Mouse (Mus musculus) hindbrain, embryonic 11.5 days (tissue): ENCODE measurements around the gene Elovl5. TPM values are rescaled to one million over a fixed set of nuclear protein-coding genes. Genes with fewer than 3 reads are reported as not detected.

Experiments
- ATAC-seq: fragments of 200-750 bp; cut with Nextera tagmentation; 2 replicates; pipeline ENCODE4 v1.8.0; 2017; ENCODE audit warnings: mild to moderate bottlenecking, moderate TSS enrichment, moderate library complexity; ENCODE audit not compliant: low FRiP score
- DNase-seq: peaks from one replicate; pipeline ENCODE4 v3.0.0-alpha.2; 2015; ENCODE audit warnings: low spot score
- H3K27ac ChIP-seq: fragments of 300-500 bp; sonication (generic); 2 replicates; pipeline ENCODE4 v1.5.1; 2014; ENCODE audit warnings: mild to moderate bottlenecking, low read depth, low read length
- H3K27me3 ChIP-seq: fragments of 300-500 bp; sonication (generic); 2 replicates; pipeline ENCODE4 v1.6.1; 2014; ENCODE audit warnings: mild to moderate bottlenecking, low read length, moderate library complexity, mixed read lengths; ENCODE audit not compliant: control insufficient read depth, insufficient read depth
- H3K36me3 ChIP-seq: fragments of 300-500 bp; sonication (generic); 2 replicates; pipeline ENCODE4 v1.6.1; 2014; ENCODE audit warnings: mild to moderate bottlenecking, low read length, moderate library complexity, mixed read lengths; ENCODE audit not compliant: control insufficient read depth, insufficient read depth
- H3K4me1 ChIP-seq: fragments of 300-500 bp; sonication (generic); replicated peaks from 2 replicates; pipeline ENCODE4 v1.6.1; 2014; ENCODE audit warnings: low read length, mixed read lengths; ENCODE audit not compliant: control insufficient read depth, insufficient read depth
- H3K4me2 ChIP-seq: fragments of 300-500 bp; sonication (generic); replicated peaks from 2 replicates; pipeline ENCODE4 v1.6.1; 2014; ENCODE audit warnings: mild to moderate bottlenecking, low read depth, low read length
- H3K4me3 ChIP-seq: fragments of 300-500 bp; sonication (generic); 2 replicates; pipeline ENCODE4 v1.5.1; 2014; ENCODE audit warnings: low read depth, low read length
- H3K9ac ChIP-seq: fragments of 300-500 bp; sonication (generic); 2 replicates; pipeline ENCODE4 v1.6.1; 2014; ENCODE audit warnings: low read depth, low read length
- H3K9me3 ChIP-seq: fragments of 300-500 bp; sonication (generic); 2 replicates; pipeline ENCODE4 v1.6.1; 2016; ENCODE audit warnings: low read length; ENCODE audit not compliant: control insufficient read depth
- WGBS: fragments of 180-500 bp; shearing (Covaris S2); extraction: QIAGEN DNeasy Blood & Tissue Kit; methylation state at CpG from one replicate; pipeline ENCODE4 v1.1.7; 2014; 5-methylcytosine and 5-hydroxymethylcytosine counted together
- polyA plus RNA-seq: library from polyadenylated mRNA; unstranded; fragments of >200 nt; fragmentation: Nextera tagmentation; extraction: Ambion mirVana; gene quantifications from 2 replicates; pipeline ENCODE4 v1.2.1, GENCODE M21; 2014

Gene Elovl5
- polyA plus RNA-seq, 1 experiment from 2014 or later: 85.1 TPM

GRCm38 (mm10) chr9:78016288-78016687, 99.1 kb downstream of the Elovl5 start:
- Histone ChIP-seq H3K4me2 (no peak overlapping the region), H3K27ac (no peak overlapping the region), H3K36me3 (no peaks in the 10 kb centered on the region), H3K9ac (no peak overlapping the region), H3K9me3 (no peaks in the 10 kb centered on the region), H3K27me3 (no peaks in the 10 kb centered on the region), H3K4me1 (no peaks in the 10 kb centered on the region), H3K4me3 (no peak overlapping the region)
- DNase-seq (peak; percentile 10), ATAC-seq (no peak)
- WGBS: 72% methylated on average over 15 of the region's 15 CpGs

- H3K4me1 ChIP-seq: peaks cover 2% of the 10 kb centered on the region
- H3K27me3 ChIP-seq: no peaks in the 10 kb centered on the region
- no peak overlapping the region for H3K4me3 ChIP-seq
- no peaks in the 10 kb centered on the region for H3K36me3 ChIP-seq
- WGBS: 14% methylated on average over 9 of the region's 9 CpGs
- no peaks in the 10 kb centered on the region for H3K9me3 ChIP-seq
- H3K27ac ChIP-seq: no peak overlapping the region
- ATAC-seq (peak; percentile 81), DNase-seq (peak; percentile 58)
- no peak overlapping the region for H3K9ac ChIP-seq
- no peak overlapping the region for H3K4me2 ChIP-seq
Observed at GRCm38 (mm10) chr9:78021256-78021655, 104.1 kb downstream of the Elovl5 start.

GRCm38 (mm10) chr9:78022187-78022945, 105.2 kb downstream of the Elovl5 start:
- no peak overlapping the region for H3K9ac ChIP-seq
- H3K9me3 ChIP-seq: no peaks in the 10 kb centered on the region
- ATAC-seq (no peak), DNase-seq (no peak)
- no peak overlapping the region for H3K4me3 ChIP-seq
- no peak overlapping the region for H3K27ac ChIP-seq
- WGBS: 76% methylated on average over 8 of the region's 8 CpGs
- no peak overlapping the region for H3K4me2 ChIP-seq
- no peaks in the 10 kb centered on the region for H3K36me3 ChIP-seq
- no peaks in the 10 kb centered on the region for H3K27me3 ChIP-seq
- peaks cover 2% of the 10 kb centered on the region for H3K4me1 ChIP-seq

DNA sequence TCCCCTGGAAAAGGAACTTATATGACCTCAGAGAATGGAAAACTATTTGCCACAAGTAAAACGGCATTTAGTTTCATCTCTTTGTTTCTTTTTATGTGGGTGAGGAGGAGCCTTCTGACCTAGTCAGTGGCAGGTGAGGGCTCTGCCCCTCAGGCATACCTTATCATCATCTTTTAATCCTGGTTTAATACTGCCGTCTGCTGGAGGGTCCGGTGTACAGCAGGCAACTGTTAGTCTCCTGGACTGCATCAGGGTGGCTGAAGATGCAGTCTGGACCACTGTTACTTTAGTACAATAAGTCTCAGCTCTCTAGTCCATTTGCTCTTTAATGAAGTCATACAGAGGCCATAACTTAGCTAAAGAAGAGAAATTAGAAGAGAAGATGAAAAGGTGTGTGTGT, 107.7 kb downstream of the Elovl5 start:
- Histone ChIP-seq H3K27me3 (no peaks in the 10 kb centered on the region), H3K9ac (no peak overlapping the region), H3K27ac (no peak overlapping the region), H3K4me1 (peaks cover 2% of the 10 kb centered on the region), H3K4me2 (no peak overlapping the region), H3K4me3 (no peak overlapping the region), H3K9me3 (no peaks in the 10 kb centered on the region), H3K36me3 (no peaks in the 10 kb centered on the region)
- peak; percentile 80 for DNase-seq
- ATAC-seq: peak; percentile 55; the same call in 1 of the 2 replicates
- 18% methylated on average over 3 of the region's 3 CpGs for whole genome bisulfite sequencing

DNA sequence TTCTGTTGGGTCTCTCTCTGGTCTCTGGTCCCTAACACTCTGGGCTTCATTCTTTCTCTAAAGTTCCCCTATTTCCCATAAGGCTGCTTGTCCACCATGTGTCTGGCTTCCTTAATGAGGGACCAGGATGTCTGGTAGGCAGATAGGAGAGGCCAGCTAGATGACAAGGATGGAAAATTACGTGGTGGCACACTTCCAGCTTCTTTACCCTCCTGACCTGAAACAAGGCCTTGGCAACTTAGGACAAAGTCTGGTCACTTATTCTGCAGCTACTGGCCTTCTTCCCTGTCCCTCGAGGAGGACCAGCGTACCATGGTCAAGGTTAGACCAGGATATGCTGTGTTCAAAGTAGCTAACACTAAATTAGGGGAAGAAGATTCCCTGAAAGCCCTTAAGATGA, 109.9 kb downstream of the Elovl5 start:
- no peaks in the 10 kb centered on the region for H3K36me3 ChIP-seq
- H3K4me1 ChIP-seq: no peaks in the 10 kb centered on the region; the same call in 1 of the 2 replicates
- no peaks in the 10 kb centered on the region for H3K27me3 ChIP-seq
- no peaks in the 10 kb centered on the region for H3K9me3 ChIP-seq
- H3K4me2 ChIP-seq: no peak overlapping the region
- H3K4me3 ChIP-seq: no peak overlapping the region
- no peak overlapping the region for H3K9ac ChIP-seq
- no peak for DNase-seq
- H3K27ac ChIP-seq: no peak overlapping the region
- 90% methylated on average over 3 of the region's 3 CpGs for WGBS
- no peak for ATAC-seq

GRCm38 (mm10) chr9:78030835-78031456, 113.8 kb downstream of the Elovl5 start:
- ATAC-seq (no peak), DNase-seq (no peak)
- WGBS: 89% methylated on average over 10 of the region's 10 CpGs
- no peak overlapping the region for H3K4me2 ChIP-seq
- H3K4me3 ChIP-seq: no peak overlapping the region
- no peaks in the 10 kb centered on the region for H3K27me3 ChIP-seq
- no peaks in the 10 kb centered on the region for H3K4me1 ChIP-seq
- H3K9me3 ChIP-seq: no peaks in the 10 kb centered on the region
- no peaks in the 10 kb centered on the region for H3K36me3 ChIP-seq
- no peak overlapping the region for H3K9ac ChIP-seq
- H3K27ac ChIP-seq: no peak overlapping the region

- Histone ChIP-seq H3K27ac (no peak overlapping the region), H3K4me3 (no peak overlapping the region), H3K4me1 (no peaks in the 10 kb centered on the region), H3K9me3 (no peaks in the 10 kb centered on the region), H3K4me2 (no peak overlapping the region), H3K9ac (no peak overlapping the region), H3K27me3 (no peaks in the 10 kb centered on the region), H3K36me3 (no peaks in the 10 kb centered on the region)
- 92% methylated on average over 4 of the region's 4 CpGs for WGBS
- no peak for ATAC-seq
- DNase-seq: no peak
Observed at GRCm38 (mm10) chr9:78032930-78033329, 115.8 kb downstream of the Elovl5 start.
